Mouse (Mus musculus): Measurements from ENCODE around the gene Dok4.

- TF ChIP-seq POLR2A (IDR thresholded peaks at IDR 0.05; ENCODE audit: insufficient read length, low read depth) (no peak), TCF12 (IDR thresholded peaks at IDR 0.05; ENCODE audit: insufficient read depth, poor library complexity, severe bottlenecking) (no peak), CEBPB (IDR thresholded peaks at IDR 0.05; ENCODE audit: insufficient read depth, poor library complexity, severe bottlenecking) (no peak), E2F4 (IDR thresholded peaks at IDR 0.05; ENCODE audit: insufficient read depth) (no peak), POLR2AphosphoS2 (IDR thresholded peaks at IDR 0.05; ENCODE audit: insufficient read length, low read depth) (no peak), MAX (IDR thresholded peaks at IDR 0.05; ENCODE audit: low read depth) (no peak), USF1 (IDR thresholded peaks at IDR 0.05; ENCODE audit: low read depth) (no peak)
These were observed 40.3 kb upstream of the Dok4 start for GRCm38 (mm10) chr8:94916311-94916959.
